ENCODE assay signal across 9 mouse cellular contexts in the genomic region with DNA sequence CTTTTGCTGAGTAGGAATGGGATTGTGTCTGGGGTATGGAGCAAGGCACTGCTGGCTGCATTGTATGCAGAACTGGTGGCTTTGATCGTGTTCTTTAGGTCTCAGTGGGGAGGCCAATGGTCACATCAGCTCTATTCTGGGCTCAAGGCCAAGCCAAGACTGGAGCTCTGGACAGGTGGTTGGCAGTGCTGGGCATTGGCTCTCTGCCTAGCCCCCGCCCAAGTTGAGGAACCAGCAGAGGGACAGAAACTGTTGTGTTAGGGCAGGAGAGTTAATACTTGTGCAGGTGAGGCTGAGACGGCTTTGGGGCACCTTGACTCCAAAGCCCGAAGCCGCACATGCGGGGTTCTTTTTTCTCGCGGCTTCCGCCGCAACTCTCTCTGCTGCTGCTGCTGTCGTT. TPM values are rescaled to one million over a fixed set of nuclear protein-coding genes. Genes with fewer than 3 reads are reported as not detected.
DNase-seq lines count a peak whose midpoint lies in the region; ATAC-seq and TF ChIP-seq lines count a peak whose summit lies in the region.
"Had no signal": no experiment of that assay in that cellular context is flagged by ENCODE, and none has a peak within 500 bp of the region (broad histone marks: within the 10 kb centered on the region; RNA-seq: fewer than 3 reads in every experiment).

A gene (plus strand): TSS at position 265 of the 400 bp plus-strand sequence.

- H3K36me3 ChIP-seq in forebrain, embryonic 10.5 days (replicated peaks) = peaks cover 19% of the 10 kb centered on the region
- peaks cover 5% of the 10 kb centered on the region; the same call in 1 of the 2 replicates for H3K36me3 ChIP-seq in forebrain, embryonic 11.5 days (ENCODE audit: control insufficient read depth, insufficient read depth, low read length)
- H3K36me3 ChIP-seq in ES-E14 (ENCODE audit: control insufficient read depth, insufficient read depth, low read length, poor library complexity, severe bottlenecking) = peaks cover 8% of the 10 kb centered on the region; the same call in 1 of the 2 replicates
- peaks cover 12% of the 10 kb centered on the region for H3K36me3 ChIP-seq in heart, embryonic 16.5 days (ENCODE audit: control insufficient read depth, insufficient read depth)
- H3K36me3 ChIP-seq in midbrain, embryonic 16.5 days (ENCODE audit: control insufficient read depth, insufficient read depth, low read length) = peaks cover 19% of the 10 kb centered on the region

- no peak for ATAC-seq in forebrain, embryonic 11.5 days (replicated peaks; ENCODE audit: low FRiP score)
- ATAC-seq in heart, embryonic 16.5 days (replicated peaks; ENCODE audit: extremely low read depth, insufficient read depth, low FRiP score) = peak; percentile 41
- ATAC-seq in midbrain, embryonic 16.5 days = no peak

- in situ Hi-C loops in ES-E14 (cut with MboI; ENCODE audit: low sequenced_read_pairs in 2 of 2, unreplicated experiment in 2 of 2) = no loop called here

- H3K4me3 ChIP-seq in forebrain, embryonic 10.5 days = peak within 1 kb of the TSS; percentile 25; the same call in 1 of the 2 replicates
- H3K4me3 ChIP-seq in forebrain, embryonic 11.5 days (ENCODE audit: low read depth, low read length) = no peak within 1 kb of the TSS
- H3K4me3 ChIP-seq in ES-E14 (ENCODE audit: insufficient read depth in 1 of 2, low read depth in 1 of 2, low read length in 2 of 2, poor library complexity in 1 of 2, severe bottlenecking in 1 of 2) = peak within 1 kb of the TSS; percentile 54 to 66
- peak within 1 kb of the TSS; percentile 41 for H3K4me3 ChIP-seq in heart, embryonic 16.5 days (ENCODE audit: low read length)
- peak within 1 kb of the TSS; percentile 5 for H3K4me3 ChIP-seq in midbrain, embryonic 16.5 days (ENCODE audit: low read depth, low read length)

- DNase-seq in forebrain, embryonic 10.5 days (ENCODE audit: extremely low spot score, low spot score) = no peak
- DNase-seq in forebrain, embryonic 11.5 days (ENCODE audit: low spot score) = no peak
- no peak for DNase-seq in ES-E14 (ENCODE audit: low read depth, low spot score)
- peak; percentile 82 to 89 for DNase-seq in kidney, postnatal 25 days
- no peak for DNase-seq in spleen, postnatal 14 days (ENCODE audit: low spot score in 2 of 2)
- no peak for DNase-seq in spleen, postnatal 36 days (ENCODE audit: low spot score in 2 of 2)

- H3K4me1 ChIP-seq in forebrain, embryonic 10.5 days = peaks cover 33% of the 10 kb centered on the region
- H3K4me1 ChIP-seq in forebrain, embryonic 11.5 days (replicated peaks; ENCODE audit: control insufficient read depth, insufficient read depth, low read length) = peaks cover 3% of the 10 kb centered on the region; the same call in 1 of the 2 replicates
- H3K4me1 ChIP-seq in ES-E14 (ENCODE audit: control insufficient read depth in 2 of 2, insufficient read depth in 2 of 2, low read length in 2 of 2, poor library complexity in 1 of 2) = peaks cover 0 to 13% of the 10 kb centered on the region in 2 experiments; a peak in 1 of 4 replicates
- H3K4me1 ChIP-seq in heart, embryonic 16.5 days (ENCODE audit: control insufficient read depth, insufficient read depth, low read length) = peaks cover 13% of the 10 kb centered on the region
- H3K4me1 ChIP-seq in midbrain, embryonic 16.5 days (ENCODE audit: control insufficient read depth, insufficient read depth, low read length) = peaks cover 23% of the 10 kb centered on the region

- 9% methylated on average over 11 of the region's 11 CpGs for WGBS in forebrain, embryonic 10.5 days
- WGBS in forebrain, embryonic 11.5 days = 10% methylated on average over 11 of the region's 11 CpGs
- 6% methylated on average over 11 of the region's 11 CpGs for WGBS in heart, embryonic 16.5 days
- 6% methylated on average over 11 of the region's 11 CpGs for WGBS in midbrain, embryonic 16.5 days

- no peaks in the 10 kb centered on the region for H3K9me3 ChIP-seq in forebrain, embryonic 10.5 days
- no peaks in the 10 kb centered on the region for H3K9me3 ChIP-seq in forebrain, embryonic 11.5 days (ENCODE audit: control insufficient read depth, low read length)
- no peaks in the 10 kb centered on the region for H3K9me3 ChIP-seq in ES-E14 (ENCODE audit: control insufficient read depth, insufficient read depth, low read depth, low read length)
- no peaks in the 10 kb centered on the region for H3K9me3 ChIP-seq in heart, embryonic 16.5 days (replicated peaks; ENCODE audit: control insufficient read depth, low read length)
- H3K9me3 ChIP-seq in midbrain, embryonic 16.5 days (replicated peaks; ENCODE audit: control insufficient read depth, low read length, poor library complexity, severe bottlenecking) = no peaks in the 10 kb centered on the region

- H3K27ac ChIP-seq in forebrain, embryonic 10.5 days = no peak within 1 kb of the TSS
- H3K27ac ChIP-seq in forebrain, embryonic 11.5 days (ENCODE audit: low read depth, low read length) = no peak within 1 kb of the TSS
- H3K27ac ChIP-seq in ES-E14 (ENCODE audit: insufficient read depth, low read depth, low read length, poor library complexity, severe bottlenecking) = no peak within 1 kb of the TSS
- no peak within 1 kb of the TSS for H3K27ac ChIP-seq in heart, embryonic 16.5 days (ENCODE audit: low read length)
- no peak within 1 kb of the TSS for H3K27ac ChIP-seq in midbrain, embryonic 16.5 days (ENCODE audit: low read length)

- no peak within 1 kb of the TSS for H3K9ac ChIP-seq in forebrain, embryonic 11.5 days (ENCODE audit: low read length)
- H3K9ac ChIP-seq in ES-E14 (ENCODE audit: insufficient read depth, low read depth, low read length, poor library complexity, severe bottlenecking) = peak within 1 kb of the TSS; percentile 18; the same call in 1 of the 2 replicates
- no peak within 1 kb of the TSS for H3K9ac ChIP-seq in heart, embryonic 16.5 days (ENCODE audit: low read length)
- peak within 1 kb of the TSS; percentile 42; the same call in 1 of the 2 replicates for H3K9ac ChIP-seq in midbrain, embryonic 16.5 days (ENCODE audit: low read depth, low read length)

- peaks cover 82% of the 10 kb centered on the region for H3K27me3 ChIP-seq in forebrain, embryonic 10.5 days (ENCODE audit: poor library complexity, severe bottlenecking)
- H3K27me3 ChIP-seq in forebrain, embryonic 11.5 days (ENCODE audit: control insufficient read depth, insufficient read depth, low read length) = peaks cover 52% of the 10 kb centered on the region
- H3K27me3 ChIP-seq in heart, embryonic 16.5 days (ENCODE audit: control insufficient read depth, insufficient read depth, low read length) = peaks cover 68% of the 10 kb centered on the region
- H3K27me3 ChIP-seq in midbrain, embryonic 16.5 days (ENCODE audit: control insufficient read depth, insufficient read depth, low read depth, low read length) = peaks cover 58% of the 10 kb centered on the region

- no peak within 1 kb of the TSS for H3K4me2 ChIP-seq in forebrain, embryonic 11.5 days (ENCODE audit: low read depth, low read length, severe bottlenecking)
- peak within 1 kb of the TSS; percentile 49 for H3K4me2 ChIP-seq in heart, embryonic 16.5 days (ENCODE audit: low read depth, low read length)
- peak within 1 kb of the TSS; percentile 35 for H3K4me2 ChIP-seq in midbrain, embryonic 16.5 days (ENCODE audit: low read length)

TF ChIP-seq in ES-E14, 5 proteins besides CTCF, POLR2A, EP300 and RAD21:
- TF ChIP-seq HCFC1 (IDR thresholded peaks at IDR 0.05; ENCODE audit: borderline replicate concordance, insufficient read depth, low read length) (no peak), MAFK (IDR thresholded peaks at IDR 0.05; ENCODE audit: insufficient read depth, low read depth, low read length) (no peak), ZC3H11A (IDR thresholded peaks at IDR 0.05; ENCODE audit: borderline replicate concordance, low read depth, low read length) (no peak), ZNF384 (IDR thresholded peaks at IDR 0.05; ENCODE audit: low read depth, low read length) (no peak), CHD2 (IDR thresholded peaks at IDR 0.05; ENCODE audit: low read depth, low read length) (no peak)

RNA-seq across cellular contexts. Expression of the gene that starts here (rescaled TPM):
- polyA plus RNA-seq in forebrain, embryonic 10.5 days (2016; fragmentation: Nextera tagmentation; extraction: Ambion mirVana) = not detected in 2 replicates
- polyA plus RNA-seq in forebrain, embryonic 11.5 days (2014; fragmentation: Nextera tagmentation; extraction: Ambion mirVana) = not detected in 2 replicates
- total RNA-seq in ES-E14 (2012; rRNA removed) = 0.21 TPM in 1 of 2 replicates, not detected in the other
- 0.89 and 1.2 TPM in 2 replicates for polyA plus RNA-seq in heart, embryonic 16.5 days (2015; fragmentation: Nextera tagmentation; extraction: Ambion mirVana)
- not detected in 2 replicates for polyA plus RNA-seq in midbrain, embryonic 16.5 days (2015; fragmentation: Nextera tagmentation; extraction: Ambion mirVana)
- polyA plus RNA-seq: embryonic facial prominence, embryonic 11.5 days had no signal

Comparison
In these comparisons a context has a peak if more than half of its experiments do, and no peak if none do; other contexts are left out.
1. DNase-seq: peak in kidney, postnatal 25 days (2 of 2); none in forebrain, embryonic 10.5 days (single experiment), forebrain, embryonic 11.5 days (single experiment), ES-E14 (single experiment), spleen, postnatal 14 days (0 of 2) and spleen, postnatal 36 days (0 of 2).
2. H3K9ac ChIP-seq: peak in ES-E14 (single experiment) and midbrain, embryonic 16.5 days (single experiment); none in forebrain, embryonic 11.5 days (single experiment) and heart, embryonic 16.5 days (single experiment).